Mouse (Mus musculus) limb, embryonic 12.5 days (tissue): ENCODE results near the gene Crtc3. TPM values are rescaled to one million over a fixed set of nuclear protein-coding genes. Genes with fewer than 3 reads are reported as not detected.
A peak's percentile ranks its signal among the peaks of the same experiment; 100 is the strongest.

Experiments used
- ATAC-seq: fragments of 200-750 bp; cut with Nextera tagmentation; 2 replicates; pipeline ENCODE4 v1.8.0; 2017; ENCODE audit warnings: low read depth, moderate TSS enrichment; ENCODE audit not compliant: insufficient number of reproducible peaks, insufficient read depth, low FRiP score, low TSS enrichment
- H3K27ac ChIP-seq: fragments of 300-500 bp; sonication (generic); 2 replicates; pipeline ENCODE4 v1.5.1; 2016; ENCODE audit warnings: mild to moderate bottlenecking, moderate library complexity
- H3K27me3 ChIP-seq: fragments of 300-500 bp; sonication (generic); 2 replicates; pipeline ENCODE4 v1.6.1; 2016; ENCODE audit warnings: mild to moderate bottlenecking, moderate library complexity
- H3K36me3 ChIP-seq: fragments of 300-500 bp; sonication (generic); 2 replicates; pipeline ENCODE4 v1.6.1; 2016; ENCODE audit warnings: mild to moderate bottlenecking, moderate library complexity
- H3K4me1 ChIP-seq: fragments of 300-500 bp; sonication (generic); replicated peaks from 2 replicates; pipeline ENCODE4 v1.6.1; 2016
- H3K4me2 ChIP-seq: fragments of 300-500 bp; sonication (generic); 2 replicates; pipeline ENCODE4 v1.6.1; 2016; ENCODE audit warnings: mild to moderate bottlenecking, moderate library complexity
- H3K4me3 ChIP-seq: fragments of 300-500 bp; sonication (generic); replicated peaks from 2 replicates; pipeline ENCODE4 v1.5.1; 2016; ENCODE audit warnings: mild to moderate bottlenecking
- H3K9ac ChIP-seq: fragments of 300-500 bp; sonication (generic); replicated peaks from 2 replicates; pipeline ENCODE4 v1.6.1; 2016; ENCODE audit warnings: mild to moderate bottlenecking, moderate library complexity
- H3K9me3 ChIP-seq: fragments of 300-500 bp; sonication (generic); 2 replicates; pipeline ENCODE4 v1.6.1; 2016; ENCODE audit warnings: mild to moderate bottlenecking, moderate library complexity
- WGBS: fragments of 180-500 bp; shearing (Covaris S2); methylation state at CpG from one replicate; pipeline ENCODE4 v1.1.7; 2016; 5-methylcytosine and 5-hydroxymethylcytosine counted together
- polyA plus RNA-seq: library from polyadenylated mRNA; unstranded; fragments of >200 nt; fragmentation: Nextera tagmentation; extraction: Ambion mirVana; gene quantifications from 2 replicates; pipeline ENCODE4 v1.2.1, GENCODE M21; 2016

The Crtc3 gene
- polyA plus RNA-seq, 1 experiment from 2014 or later = 18.5 TPM

GRCm38 (mm10) chr7:80554180-80555021 lies 134.3 kb downstream of the Crtc3 start:
- WGBS = 58% methylated on average over 22 of the region's 22 CpGs
- Histone ChIP-seq H3K4me2 (peak overlapping the region; percentile 3), H3K27me3 (no peaks in the 10 kb centered on the region), H3K4me1 (peaks cover 11% of the 10 kb centered on the region), H3K9ac (no peak overlapping the region), H3K27ac (peak overlapping the region; percentile 75), H3K36me3 (no peaks in the 10 kb centered on the region), H3K9me3 (no peaks in the 10 kb centered on the region), H3K4me3 (no peak overlapping the region)
- ATAC-seq = no peak

DNA sequence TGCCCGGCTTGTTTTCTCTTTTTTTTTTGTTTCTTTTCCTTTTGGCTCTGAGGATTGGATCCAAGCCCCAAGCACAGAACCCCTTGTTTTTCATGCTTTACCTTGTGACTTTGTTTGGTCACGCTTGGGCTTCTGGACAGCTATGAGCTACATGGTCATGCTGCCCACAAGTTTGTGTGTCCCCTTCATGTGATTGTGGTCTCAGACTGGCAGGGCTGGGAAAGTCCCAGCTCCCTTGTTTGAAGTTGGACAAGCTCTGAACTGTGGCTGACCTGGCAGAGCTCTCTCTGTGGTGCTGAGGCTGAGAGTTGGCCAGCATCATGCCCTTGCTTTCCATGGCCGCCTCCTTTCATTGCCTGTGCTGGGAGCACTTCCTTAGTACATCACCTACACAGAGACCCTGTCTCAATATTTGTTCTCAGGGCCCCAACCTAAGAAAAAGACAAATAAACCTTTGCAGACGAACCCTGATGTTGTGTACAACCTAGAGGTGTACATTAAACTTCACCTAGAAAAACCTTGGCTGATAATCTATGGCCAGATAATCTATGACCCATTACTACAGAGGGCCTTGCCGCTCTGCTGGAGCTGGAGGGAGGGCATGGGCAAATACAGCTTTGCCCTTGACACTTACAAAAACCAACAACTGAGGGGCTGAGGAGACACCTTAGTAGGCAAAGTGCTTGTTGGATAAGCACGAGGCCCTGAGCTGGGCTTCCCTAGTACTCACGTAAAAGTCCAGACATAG lies 140.0 kb downstream of the Crtc3 start:
- H3K27ac ChIP-seq = no peak overlapping the region
- H3K4me1 ChIP-seq = no peaks in the 10 kb centered on the region
- no peaks in the 10 kb centered on the region for H3K9me3 ChIP-seq
- ATAC-seq = no peak
- H3K4me3 ChIP-seq = no peak overlapping the region
- no peak overlapping the region for H3K4me2 ChIP-seq
- no peaks in the 10 kb centered on the region for H3K36me3 ChIP-seq
- WGBS = 82% methylated on average over 7 of the region's 7 CpGs
- H3K9ac ChIP-seq = no peak overlapping the region
- H3K27me3 ChIP-seq = no peaks in the 10 kb centered on the region

DNA sequence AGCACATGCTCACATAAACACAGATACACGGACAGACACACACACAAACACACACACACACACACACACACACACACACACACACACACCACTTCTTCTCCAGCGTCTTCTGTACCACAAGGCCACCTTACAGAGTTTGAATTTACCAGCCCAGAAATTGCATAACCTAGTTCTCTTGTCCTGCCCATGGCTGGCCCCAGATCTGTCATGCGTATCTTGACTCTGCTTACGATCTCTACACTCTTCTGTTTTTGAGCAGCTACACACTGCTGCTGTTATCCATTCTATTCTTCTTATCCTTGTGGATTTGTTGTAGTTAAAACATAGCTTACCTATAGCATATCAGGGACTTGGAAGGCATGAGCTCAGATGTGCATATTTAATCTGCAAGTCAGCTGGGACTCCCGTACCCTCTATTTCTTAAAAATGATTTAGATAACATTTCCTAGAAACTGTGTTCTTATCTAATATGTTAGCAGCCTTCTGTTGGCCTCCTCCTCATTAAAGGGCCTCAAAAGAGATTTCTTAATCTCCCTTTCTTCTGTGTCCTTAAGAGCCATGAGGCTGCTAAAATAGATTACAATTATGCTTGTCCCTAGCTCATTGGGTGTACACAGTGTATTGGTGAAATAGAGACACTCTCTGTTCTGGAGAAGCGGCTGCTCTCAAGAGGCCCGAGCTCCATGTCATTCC lies 146.4 kb downstream of the Crtc3 start:
- H3K4me1 ChIP-seq = no peaks in the 10 kb centered on the region
- H3K9ac ChIP-seq = no peak overlapping the region
- no peak for ATAC-seq
- H3K9me3 ChIP-seq = no peaks in the 10 kb centered on the region
- H3K27ac ChIP-seq = no peak overlapping the region
- H3K36me3 ChIP-seq = no peaks in the 10 kb centered on the region
- no peaks in the 10 kb centered on the region for H3K27me3 ChIP-seq
- 86% methylated on average over 7 of the region's 7 CpGs for whole genome bisulfite sequencing
- no peak overlapping the region for H3K4me2 ChIP-seq
- H3K4me3 ChIP-seq = no peak overlapping the region

DNA sequence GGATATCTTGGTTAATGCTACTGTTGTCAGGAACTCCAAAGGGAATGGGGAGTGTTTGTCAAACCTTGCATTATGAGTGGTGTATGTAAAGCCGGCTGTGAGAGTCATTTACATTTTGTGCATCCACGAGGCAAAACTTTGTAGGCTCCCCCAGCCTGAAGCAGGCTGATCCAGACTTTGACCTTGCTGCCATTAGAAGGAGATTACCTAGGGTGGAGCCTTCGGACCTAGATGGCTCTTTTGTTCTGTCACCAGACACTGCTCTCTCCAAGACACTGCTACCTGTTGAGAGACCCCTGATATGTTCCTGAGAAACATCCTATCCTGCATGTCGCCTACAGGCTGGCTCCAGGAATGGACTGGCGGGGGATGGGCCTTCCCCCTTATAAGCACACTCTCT lies 149.1 kb downstream of the Crtc3 start:
- no peaks in the 10 kb centered on the region for H3K4me1 ChIP-seq
- H3K36me3 ChIP-seq = no peaks in the 10 kb centered on the region
- no peaks in the 10 kb centered on the region for H3K9me3 ChIP-seq
- 65% methylated on average over 5 of the region's 5 CpGs for WGBS
- H3K27me3 ChIP-seq = no peaks in the 10 kb centered on the region
- no peak overlapping the region for H3K27ac ChIP-seq
- H3K4me2 ChIP-seq = no peak overlapping the region
- ATAC-seq = no peak
- no peak overlapping the region for H3K4me3 ChIP-seq
- no peak overlapping the region for H3K9ac ChIP-seq

Other genes with a start within 250 kb of the Crtc3 start
- gene Blm, start 153.8 kb downstream of the Crtc3 start, polyA plus RNA-seq = 42.1 and 45.3 TPM in 2 replicates
- 38.9 and 41.8 TPM in 2 replicates for gene Iqgap1, start 137.1 kb upstream of the Crtc3 start, polyA plus RNA-seq
- gene Zscan2, start 172.0 kb upstream of the Crtc3 start, polyA plus RNA-seq = 5.1 and 6.2 TPM in 2 replicates
- 35.2 and 35.3 TPM in 2 replicates for gene Wdr73, start 212.4 kb upstream of the Crtc3 start, polyA plus RNA-seq
- 7.6 and 9.2 TPM in 2 replicates for gene Nmb, start 216.2 kb upstream of the Crtc3 start, polyA plus RNA-seq